Comparison of ENCODE assay signal across 7 mouse cellular contexts in genomic region chr9:69289056-69290017, GRCm38 (mm10).
DNase-seq lines count a peak whose midpoint lies in the region; ATAC-seq and TF ChIP-seq lines count a peak whose summit lies in the region.

No protein-coding gene starts in this region.

- 3% methylated on average over 59 of the region's 59 CpGs for WGBS in bone marrow, adult 2 months
- WGBS in heart, embryonic 12.5 days = 1% methylated on average over 51 of the region's 59 CpGs
- under 1% methylated on average over 45 of the region's 59 CpGs for WGBS in kidney, embryonic 16.5 days
- WGBS in liver, adult 2 months = 2% methylated on average over 59 of the region's 59 CpGs

- H3K4me1 ChIP-seq in bone marrow, adult 2 months (ENCODE audit: control insufficient read depth, insufficient read depth, low read length) = no peaks in the 10 kb centered on the region
- peaks cover 7% of the 10 kb centered on the region; the same call in 1 of the 2 replicates for H3K4me1 ChIP-seq in embryonic fibroblast, embryonic 13.5 days (ENCODE audit: control insufficient read depth, insufficient read depth, low read length)
- peaks cover 17% of the 10 kb centered on the region for H3K4me1 ChIP-seq in heart, embryonic 12.5 days (replicated peaks)
- H3K4me1 ChIP-seq in kidney, embryonic 16.5 days (ENCODE audit: insufficient read depth, low read length) = peaks cover 18% of the 10 kb centered on the region
- H3K4me1 ChIP-seq in liver, adult 2 months (ENCODE audit: control insufficient read depth, insufficient read depth, low read length) = peaks cover 29% of the 10 kb centered on the region

- peaks cover 18% of the 10 kb centered on the region for H3K79me2 ChIP-seq in liver, adult 2 months (ENCODE audit: control insufficient read depth, insufficient read depth, low read length)

- ATAC-seq in heart, embryonic 12.5 days (ENCODE audit: insufficient number of reproducible peaks, low FRiP score) = peak; percentile 92
- ATAC-seq in kidney, embryonic 16.5 days (ENCODE audit: low FRiP score, low TSS enrichment) = peak; percentile 96
- peak; percentile 78 for ATAC-seq in monocyte, adult 5-6 weeks (replicated peaks; ENCODE audit: insufficient number of reproducible peaks, low FRiP score, low TSS enrichment, poor library complexity, severe bottlenecking)

- TF ChIP-seq POLR2A in bone marrow, adult 2 months (IDR thresholded peaks at IDR 0.05; ENCODE audit: borderline replicate concordance, control insufficient read depth, low read depth, low read length) = 0 out of 2 replicates have a peak, but pooled peaks have one; percentile 6
- peak; percentile 57 for TF ChIP-seq POLR2A in embryonic fibroblast, embryonic 13.5 days (IDR thresholded peaks at IDR 0.05; ENCODE audit: low read depth, low read length)
- peak; percentile 90 for TF ChIP-seq POLR2A in liver, adult 2 months (IDR thresholded peaks at IDR 0.05; ENCODE audit: extremely low read depth, insufficient read depth, low read length)

- no peaks in the 10 kb centered on the region for H3K9me3 ChIP-seq in heart, embryonic 12.5 days (replicated peaks)
- no peaks in the 10 kb centered on the region for H3K9me3 ChIP-seq in kidney, embryonic 16.5 days (ENCODE audit: low read length)

- TF ChIP-seq CTCF in bone marrow, adult 2 months (IDR thresholded peaks at IDR 0.05; ENCODE audit: control insufficient read depth, insufficient read depth, low read length) = no peak
- TF ChIP-seq CTCF in embryonic fibroblast, embryonic 13.5 days (IDR thresholded peaks at IDR 0.05; ENCODE audit: borderline replicate concordance, insufficient read depth, low read length) = no peak
- TF ChIP-seq CTCF in liver, adult 2 months (IDR thresholded peaks at IDR 0.05; ENCODE audit: low read depth, low read length) = 0 out of 2 replicates have a peak, but pooled peaks have one; percentile 1

- H3K27ac ChIP-seq in bone marrow, adult 2 months (ENCODE audit: control insufficient read depth, insufficient read depth, low read depth, low read length, poor library complexity) = no peak overlapping the region
- no peak overlapping the region for H3K27ac ChIP-seq in embryonic fibroblast, embryonic 13.5 days (ENCODE audit: insufficient read depth, low read length)
- H3K27ac ChIP-seq in heart, embryonic 12.5 days (ENCODE audit: poor library complexity, severe bottlenecking) = peak overlapping the region; percentile 66
- peak overlapping the region; percentile 80 for H3K27ac ChIP-seq in kidney, embryonic 16.5 days (ENCODE audit: low read length)
- H3K27ac ChIP-seq in liver, adult 2 months (replicated peaks; ENCODE audit: insufficient read depth, low read depth, low read length) = peak overlapping the region; percentile 97

- H3K36me3 ChIP-seq in heart, embryonic 12.5 days = no peaks in the 10 kb centered on the region
- H3K36me3 ChIP-seq in kidney, embryonic 16.5 days (ENCODE audit: insufficient read depth, low read length) = no peaks in the 10 kb centered on the region
- no peaks in the 10 kb centered on the region for H3K36me3 ChIP-seq in liver, adult 2 months (ENCODE audit: control insufficient read depth, insufficient read depth, low read length)

- peak; percentile 78 for DNase-seq in liver, adult 2 months (ENCODE audit: extremely low read depth, low read depth, low spot score)
- DNase-seq in spleen, postnatal 14 days (ENCODE audit: low spot score in 2 of 2) = peak; percentile 30 to 38

- H3K27me3 ChIP-seq in heart, embryonic 12.5 days (replicated peaks) = peaks cover 13% of the 10 kb centered on the region
- H3K27me3 ChIP-seq in kidney, embryonic 16.5 days (ENCODE audit: insufficient read depth, low read length) = peaks cover 8% of the 10 kb centered on the region; the same call in 1 of the 2 replicates
- no peaks in the 10 kb centered on the region for H3K27me3 ChIP-seq in liver, adult 2 months (ENCODE audit: control insufficient read depth, insufficient read depth, low read length)

- peak overlapping the region; percentile 47 for H3K4me3 ChIP-seq in bone marrow, adult 2 months (replicated peaks; ENCODE audit: control insufficient read depth, low read depth, low read length)
- peak overlapping the region; percentile 56 for H3K4me3 ChIP-seq in embryonic fibroblast, embryonic 13.5 days (ENCODE audit: insufficient read depth, low read length)
- H3K4me3 ChIP-seq in heart, embryonic 12.5 days = peak overlapping the region; percentile 81
- peak overlapping the region; percentile 80 for H3K4me3 ChIP-seq in kidney, embryonic 16.5 days (ENCODE audit: low read length)
- peak overlapping the region; percentile 80 for H3K4me3 ChIP-seq in liver, adult 2 months (ENCODE audit: insufficient read depth, low read depth, low read length)

- H3K9ac ChIP-seq in heart, embryonic 12.5 days = peak overlapping the region; percentile 84
- H3K9ac ChIP-seq in kidney, embryonic 16.5 days (replicated peaks; ENCODE audit: low read length) = peak overlapping the region; percentile 72
- peak overlapping the region; percentile 93 for H3K9ac ChIP-seq in liver, adult 2 months (ENCODE audit: low read depth, low read length)

- H3K4me2 ChIP-seq in heart, embryonic 12.5 days = peak overlapping the region; percentile 96
- peak overlapping the region; percentile 97 for H3K4me2 ChIP-seq in kidney, embryonic 16.5 days (replicated peaks; ENCODE audit: low read depth, low read length)

Comparison
In these comparisons a context has a peak if more than half of its experiments do, and no peak if none do; other contexts are left out.
1. H3K27ac ChIP-seq: peak in heart, embryonic 12.5 days (single experiment), kidney, embryonic 16.5 days (single experiment) and liver, adult 2 months (single experiment); none in bone marrow, adult 2 months (single experiment) and embryonic fibroblast, embryonic 13.5 days (single experiment).
2. POLR2A ChIP-seq: peak in every context shown above with its lines; median percentile 90 in liver, adult 2 months; 57 in embryonic fibroblast, embryonic 13.5 days; 6 in bone marrow, adult 2 months.
3. Peak in every context shown above with its lines, with median percentiles within 50 percentile points of each other: H3K4me3 ChIP-seq, ATAC-seq and H3K9ac ChIP-seq.